Mouse (Mus musculus) heart, adult 10 weeks (tissue): ENCODE results near the gene Wfdc17. TPM values are rescaled to one million over a fixed set of nuclear protein-coding genes. Genes with fewer than 3 reads are reported as not detected.

ENCODE experiments used
- polyA plus RNA-seq: library from polyadenylated mRNA; stranded (reverse); fragments of 350-450 nt; fragmentation: Illumina TruSeq; extraction: RNeasy Lipid Tissue Mini Kit (QIAGEN cat#74804); gene quantifications from one replicate; pipeline ENCODE4 v1.2.3, GENCODE M21; 2014; ENCODE audit warnings: low read depth, low replicate concordance

Gene Wfdc17
- 16.2 TPM for polyA plus RNA-seq

GRCm38 (mm10) chr11:83703705-83704104 is at the start of gene Wfdc17:
Gene Wfdc17 (plus strand): TSS chr11:83703991.

GRCm38 (mm10) chr11:83662204-83662603 is 41.6 kb upstream of the Wfdc17 start, which contains the start of gene Ccl4:
Gene Ccl4 (plus strand): TSS chr11:83662584.

GRCm38 (mm10) chr11:83708715-83709114 is 4.9 kb downstream of the Wfdc17 start, which contains the start of gene Wfdc18:
Gene Wfdc18 (plus strand): TSS chr11:83709015.

GRCm38 (mm10) chr11:83746681-83747080 is 42.9 kb downstream of the Wfdc17 start, which contains the start of gene Wfdc21:
Gene Wfdc21 (plus strand): TSS chr11:83746940.

GRCm38 (mm10) chr11:83753581-83754181 is 49.9 kb downstream of the Wfdc17 start, which contains the start of gene Heatr6:
Gene Heatr6 (plus strand): TSS chr11:83753696.

Other genes with a start within 250 kb of the Wfdc17 start
- 4.7 TPM for gene Mmp28, start 240.9 kb upstream of the Wfdc17 start, polyA plus RNA-seq
- 52.6 TPM for gene Taf15, start 230.9 kb upstream of the Wfdc17 start, polyA plus RNA-seq
- not detected for gene Heatr9, start 181.8 kb upstream of the Wfdc17 start, polyA plus RNA-seq
- 1.5 TPM for gene Ccl5, start 173.5 kb upstream of the Wfdc17 start, polyA plus RNA-seq
- gene Ccl9, start 125.4 kb upstream of the Wfdc17 start, polyA plus RNA-seq = 17.8 TPM
- 24.8 TPM for gene Ccl6, start 110.9 kb upstream of the Wfdc17 start, polyA plus RNA-seq
- gene Rpl9-ps1, start 58.4 kb upstream of the Wfdc17 start, polyA plus RNA-seq = not detected
- gene Ccl3, start 54.6 kb upstream of the Wfdc17 start, polyA plus RNA-seq = 0.68 TPM
- gene Ccl4, start 41.4 kb upstream of the Wfdc17 start, polyA plus RNA-seq = not detected
- gene Wfdc18, start 5.0 kb downstream of the Wfdc17 start, polyA plus RNA-seq = not detected
- not detected for gene Wfdc21, start 42.9 kb downstream of the Wfdc17 start, polyA plus RNA-seq
- 6.2 TPM for gene Heatr6, start 49.7 kb downstream of the Wfdc17 start, polyA plus RNA-seq
- gene Hnf1b, start 146.1 kb downstream of the Wfdc17 start, polyA plus RNA-seq = not detected
- 14.3 TPM for gene Ddx52, start 238.1 kb downstream of the Wfdc17 start, polyA plus RNA-seq